Mouse (Mus musculus) liver, adult 2 months (tissue): ENCODE data around the gene Pard3. TPM values are rescaled to one million over a fixed set of nuclear protein-coding genes. Genes with fewer than 3 reads are reported as not detected.

Source experiments
- DNase-seq: peaks from one replicate; pipeline ENCODE4 v3.0.0-alpha.2; 2011; ENCODE audit warnings: low read depth, low spot score; ENCODE audit errors: extremely low read depth
- H3K27ac ChIP-seq: fragments of 200-500 bp; replicated peaks from 2 replicates; pipeline ENCODE4 v1.5.1; 2012; ENCODE audit warnings: low read depth, mild to moderate bottlenecking, control low read depth, inconsistent platforms, low read length; ENCODE audit not compliant: insufficient read depth
- H3K27me3 ChIP-seq: fragments of 200-500 bp; 2 replicates; pipeline ENCODE4 v1.6.1; 2012; ENCODE audit warnings: mild to moderate bottlenecking, moderate library complexity, low read length, inconsistent platforms; ENCODE audit not compliant: control insufficient read depth, insufficient read depth
- H3K36me3 ChIP-seq: fragments of 200-500 bp; 2 replicates; pipeline ENCODE4 v1.6.1; 2012; ENCODE audit warnings: low read length, inconsistent platforms; ENCODE audit not compliant: control insufficient read depth, insufficient read depth
- H3K4me1 ChIP-seq: fragments of 200-500 bp; 2 replicates; pipeline ENCODE4 v1.6.1; 2011; ENCODE audit warnings: low read length; ENCODE audit not compliant: control insufficient read depth, insufficient read depth
- H3K4me3 ChIP-seq: fragments of 200-500 bp; 2 replicates; pipeline ENCODE4 v1.5.1; 2011; ENCODE audit warnings: low read depth, mild to moderate bottlenecking, control low read depth, low read length, moderate library complexity; ENCODE audit not compliant: insufficient read depth
- H3K79me2 ChIP-seq: fragments of 200-500 bp; 2 replicates; pipeline ENCODE4 v1.6.1; 2012; ENCODE audit warnings: inconsistent platforms, mild to moderate bottlenecking, low read length, moderate library complexity; ENCODE audit not compliant: control insufficient read depth, insufficient read depth
- H3K9ac ChIP-seq: fragments of 200-500 bp; 2 replicates; pipeline ENCODE4 v1.6.1; 2012; ENCODE audit warnings: low read depth, mild to moderate bottlenecking, control low read depth, inconsistent platforms, low read length
- CTCF ChIP-seq: fragments of 200-500 bp; IDR thresholded peaks from 2 replicates; pipeline ENCODE4 v1.5.1; 2011; ENCODE audit warnings: low read depth, low read length, control low read depth
- POLR2A ChIP-seq: fragments of 200-500 bp; IDR thresholded peaks from 2 replicates; pipeline ENCODE4 v1.6.1; 2011; ENCODE audit warnings: low read length, control low read depth; ENCODE audit not compliant: insufficient read depth; ENCODE audit errors: extremely low read depth
- WGBS: fragments of 180-500 bp; shearing (Covaris S2); methylation state at CpG from one replicate; pipeline ENCODE4 v1.1.7; 2018; 5-methylcytosine and 5-hydroxymethylcytosine counted together
- polyA plus RNA-seq: library from polyadenylated mRNA; depleted of rRNA; stranded (reverse); fragments of >200 nt; gene quantifications from 2 replicates; pipeline ENCODE4 v1.2.3, GENCODE M21; 2012; rRNA removed
- total RNA-seq: library from RNA; depleted of rRNA; stranded (reverse); fragments of >200 nt; gene quantifications from 2 replicates; pipeline ENCODE4 v1.2.3, GENCODE M21; 2014; rRNA removed

Gene Pard3
- total and polyA plus RNA-seq, 2 experiments, result 47.4 to 61.4 TPM

DNA sequence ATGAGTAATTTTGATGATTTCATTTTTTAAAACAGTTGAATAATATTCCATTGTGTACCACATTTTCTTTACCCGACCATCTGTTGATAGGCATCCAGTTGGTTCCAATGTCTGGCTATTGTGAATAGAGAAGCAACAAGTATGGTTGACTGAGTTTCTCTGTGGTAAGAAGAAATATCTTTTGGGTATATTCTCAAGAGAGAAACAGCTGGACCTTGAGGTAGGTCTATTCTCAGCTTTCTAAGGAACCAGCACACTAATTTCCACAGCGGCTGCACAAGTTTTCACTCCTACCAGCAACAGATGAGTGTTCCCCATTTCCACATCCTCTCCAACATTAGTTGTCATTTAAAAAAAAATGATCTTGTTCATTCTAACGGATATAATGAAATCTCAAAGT lies 558.4 kb downstream of the Pard3 start:
- TF ChIP-seq CTCF, result no peak
- no peak for TF ChIP-seq POLR2A
- no peaks in the 10 kb centered on the region for H3K79me2 ChIP-seq
- DNase-seq, result no peak
- no peaks in the 10 kb centered on the region for H3K4me1 ChIP-seq
- WGBS, result 91% methylated on average over 3 of the region's 3 CpGs
- H3K27me3 ChIP-seq, result no peaks in the 10 kb centered on the region
- no peak overlapping the region for H3K27ac ChIP-seq
- no peak overlapping the region for H3K4me3 ChIP-seq
- H3K36me3 ChIP-seq, result no peaks in the 10 kb centered on the region
- no peak overlapping the region for H3K9ac ChIP-seq

DNA sequence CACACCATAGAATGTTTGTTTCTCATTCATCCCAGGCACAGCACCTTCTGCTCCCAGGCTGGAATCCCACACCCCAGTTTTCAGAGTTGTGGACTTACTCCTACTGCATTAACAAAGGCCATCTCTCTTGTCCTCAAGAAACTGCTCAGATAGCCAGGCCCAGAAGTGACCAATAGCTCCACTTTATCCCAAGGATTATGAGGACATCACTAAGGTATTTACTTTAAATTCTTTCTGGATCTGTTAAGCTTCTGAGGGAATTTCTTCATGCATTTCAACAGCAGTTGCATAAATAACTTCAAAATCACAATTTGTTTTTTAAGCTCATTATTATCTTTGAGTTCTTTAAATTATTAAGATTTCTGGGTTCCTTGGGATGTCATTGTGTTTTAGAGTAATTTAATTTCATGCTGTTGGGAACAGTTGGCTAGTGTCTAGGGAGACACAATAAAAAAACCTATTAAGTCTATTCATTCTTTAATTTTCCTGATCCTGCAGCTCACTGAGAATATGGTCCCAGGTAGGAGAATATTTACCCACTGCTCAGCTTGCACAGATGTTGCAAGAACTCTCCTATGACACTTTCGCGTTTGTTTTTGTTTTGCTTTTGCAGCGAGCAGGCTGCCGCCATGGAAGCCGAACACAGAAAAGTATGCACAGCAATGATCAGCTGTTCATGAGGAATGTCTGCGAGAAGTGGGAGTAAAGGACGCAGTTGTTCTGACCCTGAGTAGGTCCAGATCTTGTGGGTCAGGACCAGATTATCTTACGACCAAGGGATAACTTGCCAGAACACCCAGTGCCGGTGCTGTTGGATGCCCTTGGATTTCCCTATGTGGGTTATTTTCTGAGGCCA lies 574.8 kb downstream of the Pard3 start:
- no peaks in the 10 kb centered on the region for H3K27me3 ChIP-seq
- TF ChIP-seq CTCF (no peak), POLR2A (no peak)
- WGBS, result 86% methylated on average over 9 of the region's 9 CpGs
- no peak overlapping the region for H3K9ac ChIP-seq
- H3K4me1 ChIP-seq, result no peaks in the 10 kb centered on the region
- no peaks in the 10 kb centered on the region for H3K79me2 ChIP-seq
- H3K27ac ChIP-seq, result no peak overlapping the region
- no peak overlapping the region for H3K4me3 ChIP-seq
- DNase-seq, result no peak
- H3K36me3 ChIP-seq, result no peaks in the 10 kb centered on the region

- 93% methylated on average over 4 of the region's 4 CpGs for whole genome bisulfite sequencing
Observed at GRCm38 (mm10) chr8:127639088-127639453, 575.4 kb downstream of the Pard3 start.

DNA sequence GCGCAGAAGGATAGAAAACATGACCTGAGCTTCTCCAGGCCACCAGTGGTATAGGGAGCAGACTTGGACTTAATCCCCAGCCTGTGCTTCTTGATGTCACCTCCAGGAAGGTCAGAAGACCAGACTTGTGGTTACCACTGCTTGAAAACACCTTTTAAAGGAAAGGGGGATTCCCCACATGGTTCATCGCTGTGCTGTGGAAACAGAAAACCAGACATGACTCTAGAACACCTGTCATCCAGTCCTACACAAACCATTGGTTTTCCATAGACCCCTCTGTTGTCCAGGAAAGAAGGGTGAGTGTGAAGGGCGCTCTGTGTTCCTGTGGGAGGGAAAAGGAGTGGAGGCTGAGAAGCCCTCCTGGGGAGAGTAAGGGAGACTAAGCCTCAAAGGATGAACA lies 591.9 kb downstream of the Pard3 start:
- H3K4me1 ChIP-seq, result no peaks in the 10 kb centered on the region
- H3K9ac ChIP-seq, result no peak overlapping the region
- WGBS, result 94% methylated on average over 3 of the region's 3 CpGs
- H3K4me3 ChIP-seq, result no peak overlapping the region
- TF ChIP-seq POLR2A, result no peak
- TF ChIP-seq CTCF, result no peak
- no peaks in the 10 kb centered on the region for H3K27me3 ChIP-seq
- no peaks in the 10 kb centered on the region for H3K36me3 ChIP-seq
- no peak for DNase-seq
- no peak overlapping the region for H3K27ac ChIP-seq
- no peaks in the 10 kb centered on the region for H3K79me2 ChIP-seq

More at GRCm38 (mm10) chr8:127639088-127639453, 575.4 kb downstream of the Pard3 start:
- Histone ChIP-seq H3K4me1 (no peaks in the 10 kb centered on the region), H3K9ac (no peak overlapping the region), H3K4me3 (no peak overlapping the region), H3K27me3 (no peaks in the 10 kb centered on the region), H3K36me3 (no peaks in the 10 kb centered on the region), H3K79me2 (no peaks in the 10 kb centered on the region), H3K27ac (no peak overlapping the region)
- no peak for TF ChIP-seq CTCF
- TF ChIP-seq POLR2A, result no peak
- no peak for DNase-seq

Other genes with a start within 250 kb of the Pard3 start
- gene Tomm20, start 118.0 kb upstream of the Pard3 start, total RNA-seq, result 22.6 and 57.1 TPM in 2 replicates
- 233 and 251 TPM in 2 replicates for gene Tomm20, start 118.0 kb upstream of the Pard3 start, polyA plus RNA-seq
- gene Rbm34, start 92.8 kb upstream of the Pard3 start, total RNA-seq, result 4.8 and 6.4 TPM in 2 replicates
- gene Rbm34, start 92.8 kb upstream of the Pard3 start, polyA plus RNA-seq, result 1.5 and 1.9 TPM in 2 replicates